In genomic region chr4:129250759-129251481, GRCm38 (mm10) we compare ENCODE assay signal across 8 mouse cellular contexts. TPM values are rescaled to one million over a fixed set of nuclear protein-coding genes. Genes with fewer than 3 reads are reported as not detected.
DNase-seq lines count a peak whose midpoint lies in the region; ATAC-seq and TF ChIP-seq lines count a peak whose summit lies in the region.
"Had no signal": no experiment of that assay in that cellular context is flagged by ENCODE, and none has a peak within 500 bp of the region (broad histone marks: within the 10 kb centered on the region; RNA-seq: fewer than 3 reads in every experiment).

No protein-coding gene starts in this region.

- H3K9me3 ChIP-seq in hindbrain, embryonic 13.5 days = no peaks in the 10 kb centered on the region
- H3K9me3 ChIP-seq in liver, embryonic 11.5 days (ENCODE audit: control insufficient read depth, low read length) = no peaks in the 10 kb centered on the region
- H3K9me3 ChIP-seq in midbrain, postnatal 0 days (ENCODE audit: low read length) = no peaks in the 10 kb centered on the region

- peaks cover 71% of the 10 kb centered on the region for H3K27me3 ChIP-seq in hindbrain, embryonic 13.5 days
- peaks cover 55% of the 10 kb centered on the region for H3K27me3 ChIP-seq in liver, embryonic 11.5 days (replicated peaks; ENCODE audit: control insufficient read depth, insufficient read depth, low read length)
- peaks cover 21% of the 10 kb centered on the region for H3K27me3 ChIP-seq in midbrain, postnatal 0 days (ENCODE audit: insufficient read depth, low read length)

- peak overlapping the region; percentile 21 for H3K4me2 ChIP-seq in hindbrain, embryonic 13.5 days
- peak overlapping the region; percentile 23 for H3K4me2 ChIP-seq in liver, embryonic 11.5 days
- H3K4me2 ChIP-seq in midbrain, postnatal 0 days (ENCODE audit: low read depth, low read length, poor library complexity, severe bottlenecking) = peak overlapping the region; percentile 12; the same call in 1 of the 2 replicates

- DNase-seq in adipocyte (ENCODE audit: low spot score) = peak; percentile 24
- DNase-seq in cerebellum, adult 9-10 months = peak; percentile 59
- no peak for DNase-seq in liver, embryonic 11.5 days (ENCODE audit: low spot score)
- DNase-seq in midbrain, postnatal 0 days (ENCODE audit: low spot score) = no peak
- DNase-seq in layer of hippocampus, adult 11-12 months (ENCODE audit: low spot score) = no peak
- no peak for DNase-seq in ovary, postnatal 10 days (ENCODE audit: low spot score)

- ATAC-seq in hindbrain, embryonic 13.5 days (ENCODE audit: low FRiP score) = no peak
- ATAC-seq in liver, embryonic 11.5 days (replicated peaks; ENCODE audit: low FRiP score) = no peak; the same call in 1 of the 2 replicates
- no peak for ATAC-seq in midbrain, postnatal 0 days (ENCODE audit: low FRiP score)

- H3K9ac ChIP-seq in hindbrain, embryonic 13.5 days = 0 out of 2 replicates have a peak overlapping the region, but pooled peaks have one; percentile 51
- H3K9ac ChIP-seq in liver, embryonic 11.5 days (ENCODE audit: low read depth, low read length) = no peak overlapping the region
- 0 out of 2 replicates have a peak overlapping the region, but pooled peaks have one; percentile 19 for H3K9ac ChIP-seq in midbrain, postnatal 0 days (replicated peaks; ENCODE audit: low read length, poor library complexity, severe bottlenecking)

- H3K36me3 ChIP-seq in hindbrain, embryonic 13.5 days = no peaks in the 10 kb centered on the region
- no peaks in the 10 kb centered on the region for H3K36me3 ChIP-seq in liver, embryonic 11.5 days (ENCODE audit: control insufficient read depth, insufficient read depth, low read length)
- H3K36me3 ChIP-seq in midbrain, postnatal 0 days (ENCODE audit: insufficient read depth, low read length) = no peaks in the 10 kb centered on the region

- no peak overlapping the region for H3K4me3 ChIP-seq in hindbrain, embryonic 13.5 days
- no peak overlapping the region for H3K4me3 ChIP-seq in liver, embryonic 11.5 days (ENCODE audit: low read depth, low read length)
- H3K4me3 ChIP-seq in midbrain, postnatal 0 days (ENCODE audit: low read depth, low read length) = no peak overlapping the region

- no peak for TF ChIP-seq CTCF in midbrain, postnatal 0 days (IDR thresholded peaks at IDR 0.05)

- peaks cover 44% of the 10 kb centered on the region for H3K4me1 ChIP-seq in hindbrain, embryonic 13.5 days (replicated peaks)
- H3K4me1 ChIP-seq in liver, embryonic 11.5 days (replicated peaks; ENCODE audit: control insufficient read depth, insufficient read depth, low read length) = peaks cover 16% of the 10 kb centered on the region; the same call in 1 of the 2 replicates
- peaks cover 4% of the 10 kb centered on the region; the same call in 1 of the 2 replicates for H3K4me1 ChIP-seq in midbrain, postnatal 0 days (ENCODE audit: insufficient read depth, low read length)

- 16% methylated on average over 15 of the region's 15 CpGs for WGBS in hindbrain, embryonic 13.5 days
- WGBS in liver, embryonic 11.5 days = 26% methylated on average over 15 of the region's 15 CpGs
- WGBS in midbrain, postnatal 0 days = 25% methylated on average over 15 of the region's 15 CpGs

- no peak overlapping the region for H3K27ac ChIP-seq in hindbrain, embryonic 13.5 days
- no peak overlapping the region for H3K27ac ChIP-seq in liver, embryonic 11.5 days (ENCODE audit: low read depth, low read length)
- H3K27ac ChIP-seq in midbrain, postnatal 0 days (ENCODE audit: low read depth, low read length) = no peak overlapping the region

RNA-seq across cellular contexts. Expression of gene C77080, which starts 10.3 kb away (rescaled TPM):
- 5.3 and 5.4 TPM in 2 replicates for polyA plus RNA-seq in hindbrain, embryonic 13.5 days (2015; fragmentation: Nextera tagmentation; extraction: Ambion mirVana)
- polyA plus RNA-seq in liver, embryonic 11.5 days (2014; fragmentation: Nextera tagmentation; extraction: Ambion mirVana) = 1.2 and 1.6 TPM in 2 replicates
- total RNA-seq in midbrain, postnatal 0 days (2014; rRNA removed) = 16.6 and 25.6 TPM in 2 replicates
- 5.2 and 5.5 TPM in 2 replicates for polyA plus RNA-seq in midbrain, postnatal 0 days (2015; fragmentation: Nextera tagmentation; extraction: Ambion mirVana)

RNA-seq across cellular contexts. Expression of gene Sync, which starts 36.5 kb away (rescaled TPM):
- 1.1 and 1.4 TPM in 2 replicates for polyA plus RNA-seq in hindbrain, embryonic 13.5 days (2015; fragmentation: Nextera tagmentation; extraction: Ambion mirVana)
- 0.36 and 0.40 TPM in 2 replicates for polyA plus RNA-seq in liver, embryonic 11.5 days (2014; fragmentation: Nextera tagmentation; extraction: Ambion mirVana)
- total RNA-seq in midbrain, postnatal 0 days (2014; rRNA removed) = 2.1 and 2.6 TPM in 2 replicates
- polyA plus RNA-seq in midbrain, postnatal 0 days (2015; fragmentation: Nextera tagmentation; extraction: Ambion mirVana) = 1.1 and 1.3 TPM in 2 replicates
- total RNA-seq: common myeloid progenitor, adult 5-6 weeks had no signal

Comparison
In these comparisons a context has a peak if more than half of its experiments do, and no peak if none do; other contexts are left out.
1. DNase-seq: peak in adipocyte (single experiment) and cerebellum, adult 9-10 months (single experiment); none in liver, embryonic 11.5 days (single experiment), midbrain, postnatal 0 days (single experiment), layer of hippocampus, adult 11-12 months (single experiment) and ovary, postnatal 10 days (single experiment).
2. Peak in every context shown above with its lines, with median percentiles within 50 percentile points of each other: H3K4me2 ChIP-seq.